Mouse (Mus musculus) liver, postnatal 0 days (tissue): Measurements from ENCODE around the gene Ksr2. TPM values are rescaled to one million over a fixed set of nuclear protein-coding genes. Genes with fewer than 3 reads are reported as not detected.

Experiments
- ATAC-seq: fragments of 200-750 bp; cut with Nextera tagmentation; 2 replicates; pipeline ENCODE4 v1.8.0; 2017; ENCODE audit warnings: mild to moderate bottlenecking, moderate library complexity
- DNase-seq: peaks from one replicate; pipeline ENCODE4 v3.0.0-alpha.2; 2016
- H3K27ac ChIP-seq: fragments of 300-500 bp; sonication (generic); 2 replicates; pipeline ENCODE4 v1.5.1; 2014; ENCODE audit warnings: antibody characterized with exemption, moderate library complexity, mild to moderate bottlenecking, low read depth
- H3K27me3 ChIP-seq: fragments of 300-500 bp; sonication (generic); 2 replicates; pipeline ENCODE4 v1.6.1; 2014; ENCODE audit warnings: low read length, control low read depth, mixed read lengths; ENCODE audit not compliant: insufficient read depth
- H3K36me3 ChIP-seq: fragments of 300-500 bp; sonication (generic); replicated peaks from 2 replicates; pipeline ENCODE4 v1.6.1; 2014; ENCODE audit warnings: mild to moderate bottlenecking, control low read depth, low read length, moderate library complexity, mixed read lengths; ENCODE audit not compliant: insufficient read depth
- H3K4me1 ChIP-seq: fragments of 300-500 bp; sonication (generic); 2 replicates; pipeline ENCODE4 v1.6.1; 2014; ENCODE audit warnings: antibody characterized with exemption, mild to moderate bottlenecking, control low read depth; ENCODE audit not compliant: insufficient read depth
- H3K4me2 ChIP-seq: fragments of 300-500 bp; sonication (generic); 2 replicates; pipeline ENCODE4 v1.6.1; 2014; ENCODE audit warnings: low read depth, mild to moderate bottlenecking, low read length, moderate library complexity, mixed read lengths
- H3K4me3 ChIP-seq: fragments of 300-500 bp; sonication (generic); 2 replicates; pipeline ENCODE4 v1.5.1; 2014; ENCODE audit warnings: low read depth, low read length
- H3K9ac ChIP-seq: fragments of 300-500 bp; sonication (generic); replicated peaks from 2 replicates; pipeline ENCODE4 v1.6.1; 2014; ENCODE audit warnings: mild to moderate bottlenecking, moderate library complexity
- H3K9me3 ChIP-seq: fragments of 300-500 bp; sonication (generic); 2 replicates; pipeline ENCODE4 v1.6.1; 2016; ENCODE audit warnings: mild to moderate bottlenecking, control low read depth, low read length, mixed read lengths
- CTCF ChIP-seq: sonication (generic); IDR thresholded peaks from 2 replicates; pipeline ENCODE4 v1.5.1; 2016; ENCODE audit warnings: antibody characterized with exemption, low read depth
- EP300 ChIP-seq: IDR thresholded peaks from 2 replicates; pipeline ENCODE4 v1.6.1; 2016; ENCODE audit warnings: antibody characterized with exemption, low read depth, mild to moderate bottlenecking
- WGBS: fragments of 180-500 bp; shearing (Covaris S2); extraction: QIAGEN DNeasy Blood & Tissue Kit; methylation state at CpG from one replicate; pipeline ENCODE4 v1.1.7; 2014; ENCODE audit not compliant: insufficient replicate concordance; 5-methylcytosine and 5-hydroxymethylcytosine counted together
- polyA plus RNA-seq: library from polyadenylated mRNA; unstranded; fragments of >200 nt; fragmentation: Nextera tagmentation; extraction: Ambion mirVana; gene quantifications from 2 replicates; pipeline ENCODE4 v1.2.1, GENCODE M21; 2015

The Ksr2 gene
- polyA plus RNA-seq, 1 experiment from 2014 or later = 0.09 TPM

DNA sequence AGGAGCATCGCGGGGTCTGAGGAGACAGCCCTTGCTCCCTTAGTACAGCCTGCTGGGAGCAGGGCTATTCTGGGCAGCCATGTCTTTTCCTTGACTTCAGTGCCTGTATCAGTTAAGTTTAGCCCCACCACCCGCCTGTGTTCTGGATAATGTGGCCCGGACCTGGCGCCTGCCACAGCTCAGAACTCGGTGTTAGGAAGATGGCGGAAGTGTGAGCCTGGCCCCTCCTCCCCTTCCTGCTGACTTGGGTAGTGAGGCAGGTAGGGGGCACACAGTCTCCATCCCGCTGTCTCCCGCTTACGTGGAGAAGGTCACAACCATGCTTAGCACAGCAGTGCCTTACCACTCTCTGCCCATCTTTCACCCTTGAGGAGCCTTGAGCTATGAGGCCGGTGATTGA, 68.2 kb downstream of the Ksr2 start:
- Histone ChIP-seq H3K4me3 (no peak overlapping the region), H3K27me3 (no peaks in the 10 kb centered on the region), H3K9ac (no peak overlapping the region), H3K4me2 (no peak overlapping the region), H3K27ac (no peak overlapping the region), H3K9me3 (no peaks in the 10 kb centered on the region), H3K36me3 (no peaks in the 10 kb centered on the region), H3K4me1 (no peaks in the 10 kb centered on the region)
- ATAC-seq (no peak), DNase-seq (no peak)
- 73% methylated on average over 11 of the region's 11 CpGs for WGBS
- TF ChIP-seq EP300 (no peak), CTCF (no peak)

DNA sequence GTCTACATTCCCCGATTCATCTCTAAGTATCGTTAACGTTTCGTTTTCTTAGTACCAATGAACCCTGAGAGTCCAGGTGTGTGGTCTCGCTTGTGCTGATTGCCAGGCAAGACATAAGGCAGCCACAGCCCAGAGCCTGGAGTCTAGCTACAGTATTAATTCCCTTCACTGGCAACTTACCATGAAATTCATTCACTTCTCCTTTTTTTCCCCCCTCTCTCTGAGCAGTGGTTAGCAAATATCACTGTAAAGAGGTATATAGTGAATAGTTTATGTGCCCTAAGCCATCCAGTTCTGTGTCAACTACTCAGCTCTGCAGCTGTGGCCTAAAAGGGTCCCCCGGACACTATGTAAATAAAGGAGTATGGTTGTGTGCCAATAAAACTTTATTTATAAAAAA, 71.6 kb downstream of the Ksr2 start:
- Histone ChIP-seq H3K27me3 (no peaks in the 10 kb centered on the region), H3K9ac (no peak overlapping the region), H3K27ac (no peak overlapping the region), H3K4me2 (no peak overlapping the region), H3K4me1 (no peaks in the 10 kb centered on the region), H3K4me3 (no peak overlapping the region), H3K9me3 (no peaks in the 10 kb centered on the region), H3K36me3 (no peaks in the 10 kb centered on the region)
- 67% methylated on average over 6 of the region's 6 CpGs for WGBS
- DNase-seq (no peak), ATAC-seq (no peak)
- TF ChIP-seq EP300 (no peak), CTCF (no peak)

DNA sequence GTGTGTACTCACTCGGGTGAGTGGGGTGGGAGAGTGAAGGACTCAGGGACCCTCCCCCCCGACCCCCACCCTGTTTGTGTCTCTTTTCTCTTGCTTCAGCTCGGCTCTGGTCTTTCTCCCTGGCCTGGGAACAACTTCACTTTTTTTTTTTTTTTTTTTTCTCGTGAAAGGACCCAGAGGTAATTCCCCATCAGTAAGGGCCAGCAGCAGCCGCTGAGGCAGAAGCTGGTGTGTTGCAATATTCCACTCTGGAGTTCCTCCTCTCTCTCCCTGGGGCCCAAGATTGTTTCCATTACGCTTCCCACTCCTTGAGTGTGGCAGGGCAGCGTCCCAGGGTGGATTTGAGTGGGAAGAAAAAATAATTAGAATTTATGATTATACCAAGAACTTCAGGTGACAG, 72.3 kb downstream of the Ksr2 start:
- Histone ChIP-seq H3K36me3 (no peaks in the 10 kb centered on the region), H3K27me3 (no peaks in the 10 kb centered on the region), H3K27ac (no peak overlapping the region), H3K9ac (no peak overlapping the region), H3K4me2 (no peak overlapping the region), H3K4me3 (no peak overlapping the region), H3K9me3 (no peaks in the 10 kb centered on the region), H3K4me1 (no peaks in the 10 kb centered on the region)
- WGBS = 58% methylated on average over 7 of the region's 7 CpGs
- DNase-seq (no peak), ATAC-seq (no peak)
- TF ChIP-seq CTCF (no peak), EP300 (no peak)

DNA sequence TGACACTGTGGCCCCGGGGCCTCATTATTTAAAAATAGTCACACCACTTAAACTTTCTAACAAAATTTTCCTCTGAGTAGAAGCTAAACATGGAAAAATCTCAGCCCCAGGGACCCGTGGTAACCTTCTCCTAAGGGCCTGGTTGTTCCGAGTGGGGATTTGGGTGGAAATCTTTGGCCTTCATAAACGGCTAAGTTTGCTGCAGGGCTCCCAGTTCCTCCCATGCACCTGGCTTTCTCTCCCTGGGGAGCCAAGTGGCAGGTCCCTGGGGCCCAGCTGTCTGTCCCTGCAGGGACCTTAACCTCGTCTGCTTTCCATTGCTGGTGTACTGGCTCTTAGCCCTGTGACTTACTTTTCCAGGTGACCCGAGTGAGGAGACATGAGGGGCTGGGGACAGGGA, 74.4 kb downstream of the Ksr2 start:
- DNase-seq (no peak), ATAC-seq (no peak)
- H3K9me3 ChIP-seq = no peaks in the 10 kb centered on the region
- 71% methylated on average over 6 of the region's 6 CpGs for WGBS
- H3K9ac ChIP-seq = no peak overlapping the region
- no peak overlapping the region for H3K27ac ChIP-seq
- H3K36me3 ChIP-seq = no peaks in the 10 kb centered on the region
- no peak overlapping the region for H3K4me3 ChIP-seq
- no peak overlapping the region for H3K4me2 ChIP-seq
- TF ChIP-seq CTCF (no peak), EP300 (no peak)
- H3K27me3 ChIP-seq = no peaks in the 10 kb centered on the region
- no peaks in the 10 kb centered on the region for H3K4me1 ChIP-seq

DNA sequence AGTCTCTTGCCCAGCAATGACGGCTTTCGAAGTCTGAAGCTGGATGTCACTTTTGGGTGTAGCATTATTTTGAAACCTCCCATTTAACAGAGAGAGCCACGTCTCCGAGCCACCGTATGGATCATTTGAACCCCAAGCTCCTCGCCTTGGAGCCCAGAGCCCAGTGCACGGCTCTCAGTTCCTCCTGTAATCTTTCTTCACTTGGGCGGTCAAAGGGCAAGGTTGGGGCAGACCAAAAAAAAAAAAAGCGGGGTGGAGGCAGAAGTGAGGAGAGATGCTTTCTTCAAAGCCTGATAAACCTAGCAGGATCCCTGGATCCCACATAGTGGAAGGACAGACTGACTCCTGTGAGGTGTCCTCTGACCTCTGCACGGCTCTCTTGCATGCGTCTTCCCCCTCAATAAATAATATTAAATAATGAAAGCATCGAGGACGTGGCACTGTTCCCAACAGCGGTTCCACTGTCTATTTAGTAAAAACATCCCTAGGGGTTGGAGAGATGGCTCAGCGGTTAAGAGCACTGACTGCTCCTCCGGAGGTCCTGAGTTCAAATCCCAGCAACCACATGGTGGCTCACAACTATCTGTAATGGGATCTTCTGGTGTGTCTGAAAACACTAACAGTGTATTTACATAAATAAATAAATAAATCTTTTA, 75.0 kb downstream of the Ksr2 start:
- Histone ChIP-seq H3K27ac (no peak overlapping the region), H3K4me2 (no peak overlapping the region), H3K9ac (no peak overlapping the region), H3K27me3 (no peaks in the 10 kb centered on the region), H3K36me3 (no peaks in the 10 kb centered on the region), H3K4me1 (no peaks in the 10 kb centered on the region), H3K9me3 (no peaks in the 10 kb centered on the region), H3K4me3 (no peak overlapping the region)
- no peak for TF ChIP-seq EP300
- WGBS = 78% methylated on average over 16 of the region's 16 CpGs
- DNase-seq (no peak), ATAC-seq (no peak)

DNA sequence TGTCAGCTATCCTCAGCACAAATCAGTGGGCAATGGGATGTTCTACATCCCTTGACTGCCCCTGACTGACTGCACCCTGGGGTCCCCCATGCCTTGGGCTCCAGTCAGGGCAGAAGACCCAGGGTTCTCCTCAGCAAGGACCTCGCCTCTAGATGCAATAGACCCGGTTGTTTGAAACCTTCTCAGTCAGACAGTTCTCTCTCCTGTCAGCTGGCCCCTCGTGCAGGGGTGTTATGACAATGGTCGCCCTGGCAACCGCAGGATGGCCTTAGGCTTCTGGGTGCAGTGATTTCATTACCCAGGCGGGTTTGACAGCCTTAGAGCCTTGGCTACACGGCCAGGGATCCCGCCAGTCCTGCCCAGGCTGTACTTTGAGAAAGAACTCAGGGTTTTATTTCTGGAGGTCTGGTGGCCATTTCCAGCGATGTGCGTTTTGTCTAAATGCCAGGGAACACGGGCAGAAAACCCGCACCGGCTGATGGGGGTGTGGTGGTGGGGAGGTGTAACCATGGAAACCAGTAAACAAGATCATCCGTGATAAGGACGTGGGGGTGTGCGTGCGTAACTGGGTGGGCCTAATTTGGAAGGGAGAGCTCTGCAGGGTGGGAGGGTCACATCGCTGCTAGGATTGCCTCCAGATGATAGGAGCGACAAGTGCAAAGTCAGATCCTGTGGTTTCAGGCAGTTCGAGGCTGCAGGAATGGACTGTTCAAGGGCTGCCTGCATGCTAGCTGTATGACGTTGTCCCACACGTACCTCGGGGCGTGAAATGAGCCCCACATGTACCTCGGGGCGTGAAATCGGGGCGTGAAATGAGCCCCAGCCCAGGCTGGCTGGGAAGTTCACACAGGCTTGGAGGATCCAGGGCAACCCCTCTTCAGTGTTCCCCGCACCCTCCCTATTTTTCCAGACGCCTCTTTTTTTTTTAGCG, 79.4 kb downstream of the Ksr2 start:
- no peaks in the 10 kb centered on the region for H3K9me3 ChIP-seq
- WGBS = 28% methylated on average over 31 of the region's 31 CpGs
- H3K4me1 ChIP-seq = no peaks in the 10 kb centered on the region
- H3K4me3 ChIP-seq = no peak overlapping the region
- H3K9ac ChIP-seq = no peak overlapping the region
- DNase-seq = no peak
- TF ChIP-seq CTCF (no peak), EP300 (no peak)
- no peak for ATAC-seq
- H3K4me2 ChIP-seq = no peak overlapping the region
- no peaks in the 10 kb centered on the region for H3K27me3 ChIP-seq
- H3K36me3 ChIP-seq = no peaks in the 10 kb centered on the region
- no peak overlapping the region for H3K27ac ChIP-seq
